Mouse (Mus musculus) lung, postnatal 0 days (tissue): ENCODE measurements around the gene Sfmbt1. TPM values are rescaled to one million over a fixed set of nuclear protein-coding genes. Genes with fewer than 3 reads are reported as not detected.
"Not testable (repeated sequence)": the region's sequence is repeated elsewhere in the genome, so short reads cannot be mapped to it uniquely, and the experiment has no call there.

Experiments used
- ATAC-seq: fragments of 200-750 bp; cut with Nextera tagmentation; 2 replicates; pipeline ENCODE4 v1.8.0; 2017; ENCODE audit warnings: moderate library complexity
- DNase-seq: peaks from one replicate; pipeline ENCODE4 v3.0.0-alpha.2; 2016; ENCODE audit warnings: low spot score
- H3K27ac ChIP-seq: fragments of 300-500 bp; sonication (generic); 2 replicates; pipeline ENCODE4 v1.5.1; 2014; ENCODE audit warnings: antibody characterized with exemption, mild to moderate bottlenecking, low read length, mixed read lengths
- H3K27me3 ChIP-seq: fragments of 300-500 bp; sonication (generic); replicated peaks from 2 replicates; pipeline ENCODE4 v1.6.1; 2014; ENCODE audit warnings: low read length, mixed read lengths; ENCODE audit not compliant: insufficient read depth
- H3K36me3 ChIP-seq: fragments of 300-500 bp; sonication (generic); 2 replicates; pipeline ENCODE4 v1.6.1; 2014; ENCODE audit warnings: low read length, mixed read lengths; ENCODE audit not compliant: insufficient read depth
- H3K4me1 ChIP-seq: fragments of 300-500 bp; sonication (generic); 2 replicates; pipeline ENCODE4 v1.6.1; 2014; ENCODE audit warnings: antibody characterized with exemption, low read depth, low read length, mixed read lengths; ENCODE audit not compliant: insufficient read depth
- H3K4me2 ChIP-seq: fragments of 300-500 bp; sonication (generic); replicated peaks from 2 replicates; pipeline ENCODE4 v1.6.1; 2014; ENCODE audit warnings: low read depth, mild to moderate bottlenecking, low read length, moderate library complexity, mixed read lengths
- H3K4me3 ChIP-seq: fragments of 300-500 bp; sonication (generic); 2 replicates; pipeline ENCODE4 v1.5.1; 2014; ENCODE audit warnings: low read depth, low read length
- H3K9ac ChIP-seq: fragments of 300-500 bp; sonication (generic); replicated peaks from 2 replicates; pipeline ENCODE4 v1.6.1; 2014; ENCODE audit warnings: low read depth, mild to moderate bottlenecking
- H3K9me3 ChIP-seq: fragments of 300-500 bp; sonication (generic); 2 replicates; pipeline ENCODE4 v1.6.1; 2016; ENCODE audit warnings: low read length, mixed read lengths
- CTCF ChIP-seq: IDR thresholded peaks from 2 replicates; pipeline ENCODE4 v1.5.1; 2016; ENCODE audit warnings: antibody characterized with exemption, mild to moderate bottlenecking
- EP300 ChIP-seq: IDR thresholded peaks from 2 replicates; pipeline ENCODE4 v1.6.1; 2016; ENCODE audit warnings: antibody characterized with exemption, mild to moderate bottlenecking, control low read depth
- WGBS: fragments of 180-500 bp; shearing (Covaris S2); extraction: QIAGEN DNeasy Blood & Tissue Kit; methylation state at CpG from one replicate; pipeline ENCODE4 v1.1.7; 2014; 5-methylcytosine and 5-hydroxymethylcytosine counted together
- polyA plus RNA-seq: library from polyadenylated mRNA; unstranded; fragments of >200 nt; fragmentation: Nextera tagmentation; extraction: Ambion mirVana; gene quantifications from 2 replicates; pipeline ENCODE4 v1.2.1, GENCODE M21; 2015

The Sfmbt1 gene
- polyA plus RNA-seq, 1 experiment from 2014 or later, result 8.2 TPM

DNA sequence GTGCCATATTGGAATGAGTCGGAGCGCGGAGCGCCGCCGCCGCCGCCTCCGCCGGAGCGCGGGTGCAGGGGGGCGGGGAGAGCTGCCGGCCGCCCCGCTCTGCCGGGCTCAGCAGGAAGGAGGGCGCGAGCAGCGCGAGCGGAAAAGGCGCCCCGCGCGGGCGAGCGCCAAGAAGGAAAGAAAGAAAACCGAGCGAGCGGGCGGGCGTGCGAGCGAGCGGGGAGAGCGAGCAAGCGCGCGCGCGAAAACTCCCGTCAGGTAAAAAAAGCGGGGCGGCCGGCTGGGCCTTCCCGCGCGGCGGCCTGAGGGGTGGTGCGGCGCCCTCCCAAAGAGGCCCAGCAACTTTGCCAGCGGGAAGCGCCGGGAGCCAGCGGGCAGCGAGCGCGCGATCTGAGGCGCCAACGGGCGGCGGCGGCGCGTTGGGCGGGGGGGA is 985 bp downstream of the Sfmbt1 start:
- H3K4me2 ChIP-seq, result peak overlapping the region; percentile 86
- DNase-seq, result peak; percentile 82
- WGBS, result under 1% methylated on average over 45 of the region's 68 CpGs
- peak overlapping the region; percentile 88 for H3K4me3 ChIP-seq
- H3K36me3 ChIP-seq, result no peaks in the 10 kb centered on the region
- no peaks in the 10 kb centered on the region for H3K9me3 ChIP-seq
- no peaks in the 10 kb centered on the region for H3K27me3 ChIP-seq
- no peaks in the 10 kb centered on the region for H3K4me1 ChIP-seq
- peak overlapping the region; percentile 79 for H3K27ac ChIP-seq
- peak; percentile 86 for ATAC-seq
- peak overlapping the region; percentile 80 for H3K9ac ChIP-seq
- TF ChIP-seq CTCF (no peak), EP300 (no peak)

DNA sequence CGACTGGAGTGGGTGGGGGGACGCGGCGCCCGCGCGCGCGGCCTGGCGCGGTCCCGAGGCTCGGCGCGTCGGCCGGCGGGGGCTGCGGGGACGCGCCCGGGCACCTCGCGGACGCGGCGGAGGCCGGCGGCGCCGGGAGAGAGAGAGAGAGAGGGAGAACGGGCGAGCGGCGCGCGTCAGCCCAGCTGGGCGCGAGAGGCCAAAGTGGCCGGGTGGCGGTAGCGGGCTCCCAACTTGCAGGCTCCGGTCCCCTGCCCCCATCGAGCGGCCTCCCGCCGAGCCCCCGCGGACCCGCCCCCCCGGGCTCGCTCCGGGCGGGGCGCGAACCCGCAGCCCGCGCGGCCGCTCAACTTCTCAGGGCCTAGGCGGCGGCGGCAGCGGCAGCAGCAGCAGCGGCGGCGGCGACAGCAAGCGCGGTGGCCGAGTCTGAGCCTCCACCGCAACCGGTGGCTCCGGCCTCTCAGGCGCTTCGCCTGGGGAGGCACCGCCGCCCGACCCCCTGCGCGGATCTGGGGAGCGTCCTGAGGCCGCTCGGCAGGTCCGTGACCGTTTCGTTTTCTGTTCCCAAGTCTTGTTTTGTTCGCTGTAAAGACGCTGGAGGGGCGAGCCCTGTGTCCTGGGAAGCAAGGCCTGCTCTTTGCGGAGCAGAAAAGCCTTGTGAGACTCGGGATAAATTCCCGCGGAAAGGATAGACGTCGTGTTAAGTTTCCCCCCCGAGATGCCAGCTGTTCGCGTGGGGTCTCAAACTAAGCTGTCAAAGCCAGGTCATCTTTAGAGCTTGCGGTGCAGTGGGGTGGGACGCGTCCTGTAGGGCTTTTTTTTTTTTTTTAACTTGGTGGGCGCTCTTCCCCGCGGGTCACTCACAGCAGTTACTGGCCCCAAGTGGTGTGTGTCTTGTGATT is 1.7 kb downstream of the Sfmbt1 start:
- H3K4me2 ChIP-seq, result peak overlapping the region; percentile 86
- TF ChIP-seq EP300 (no peak), CTCF (no peak)
- H3K4me1 ChIP-seq, result no peaks in the 10 kb centered on the region
- no peaks in the 10 kb centered on the region for H3K36me3 ChIP-seq
- DNase-seq (peak; percentile 66), ATAC-seq (peak; percentile 71)
- peak overlapping the region; percentile 88 for H3K4me3 ChIP-seq
- no peaks in the 10 kb centered on the region for H3K9me3 ChIP-seq
- peak overlapping the region; percentile 79 for H3K27ac ChIP-seq
- no peaks in the 10 kb centered on the region for H3K27me3 ChIP-seq
- under 1% methylated on average over 53 of the region's 106 CpGs for WGBS
- H3K9ac ChIP-seq, result peak overlapping the region; percentile 80

DNA sequence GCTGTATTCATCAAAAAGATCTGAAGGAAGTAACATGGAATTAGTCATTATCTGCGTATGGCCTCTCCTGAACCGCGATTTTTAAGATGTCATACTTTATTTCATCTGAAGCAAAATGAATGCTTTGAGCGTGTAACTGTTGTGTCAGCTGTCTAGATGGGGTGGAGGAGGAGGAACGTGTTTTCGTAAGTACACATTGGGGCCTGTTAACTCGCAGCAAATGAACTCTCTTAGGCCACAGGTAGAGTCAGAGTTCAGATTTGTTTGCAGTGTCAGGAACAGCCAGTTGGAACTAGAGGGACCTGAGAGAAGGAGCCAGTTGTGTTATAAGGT is 2.3 kb downstream of the Sfmbt1 start:
- H3K36me3 ChIP-seq, result no peaks in the 10 kb centered on the region
- H3K9ac ChIP-seq, result 0 out of 2 replicates have a peak overlapping the region, but pooled peaks have one; percentile 80
- H3K4me3 ChIP-seq, result peak overlapping the region; percentile 88
- H3K27me3 ChIP-seq, result no peaks in the 10 kb centered on the region
- no peaks in the 10 kb centered on the region for H3K9me3 ChIP-seq
- ATAC-seq, result no peak
- H3K4me2 ChIP-seq, result peak overlapping the region; percentile 86
- DNase-seq, result peak; percentile 36
- WGBS, result 11% methylated on average over 7 of the region's 7 CpGs
- H3K4me1 ChIP-seq, result no peaks in the 10 kb centered on the region
- no peak overlapping the region for H3K27ac ChIP-seq
- TF ChIP-seq EP300 (no peak), CTCF (no peak)

GRCm38 (mm10) chr14:30718696-30719095 is 4.0 kb downstream of the Sfmbt1 start:
- ATAC-seq, H3K36me3 ChIP-seq, H3K4me3 ChIP-seq: not testable (repeated sequence)

GRCm38 (mm10) chr14:30719514-30719913 is 4.9 kb downstream of the Sfmbt1 start:
- 63% methylated on average over 1 of the region's 1 CpGs for WGBS
- Histone ChIP-seq H3K4me3 (no peak overlapping the region), H3K36me3 (no peaks in the 10 kb centered on the region)

More at GRCm38 (mm10) chr14:30718696-30719095, 4.0 kb downstream of the Sfmbt1 start:
- not testable (repeated sequence) for H3K4me2 ChIP-seq, H3K9ac ChIP-seq, DNase-seq, H3K27ac ChIP-seq, H3K27me3 ChIP-seq, H3K9me3 ChIP-seq, H3K4me1 ChIP-seq
- 93% methylated on average over 1 of the region's 1 CpGs for WGBS

DNA sequence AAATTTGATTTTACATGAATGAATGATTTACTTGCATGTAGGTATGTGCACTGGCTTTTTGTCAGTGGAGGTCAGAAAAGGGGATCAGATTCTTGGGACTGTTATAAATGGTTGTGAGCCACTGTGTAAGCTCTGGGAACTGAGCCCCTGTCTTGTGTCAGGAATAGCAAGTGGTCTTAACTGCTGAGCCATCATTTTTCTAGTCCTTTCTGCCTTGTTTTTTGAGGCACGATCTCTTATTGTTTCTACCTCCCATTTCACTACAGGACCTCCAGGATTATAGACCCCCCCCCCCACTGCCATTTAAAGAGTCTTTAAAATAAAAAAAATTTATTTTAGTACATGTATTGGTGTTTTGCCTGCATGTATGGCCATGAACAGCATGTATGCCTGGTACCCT is 7.2 kb downstream of the Sfmbt1 start:
- no peaks in the 10 kb centered on the region for H3K27me3 ChIP-seq
- no peak for DNase-seq
- no peak overlapping the region for H3K9ac ChIP-seq
- ATAC-seq, result no peak
- 80% methylated on average over 1 of the region's 1 CpGs for whole genome bisulfite sequencing
- no peaks in the 10 kb centered on the region for H3K9me3 ChIP-seq
- H3K36me3 ChIP-seq, result no peaks in the 10 kb centered on the region
- no peak overlapping the region for H3K4me2 ChIP-seq
- no peak overlapping the region for H3K4me3 ChIP-seq
- no peaks in the 10 kb centered on the region for H3K4me1 ChIP-seq
- no peak for TF ChIP-seq CTCF
- no peak for TF ChIP-seq EP300
- H3K27ac ChIP-seq, result no peak overlapping the region

More at GRCm38 (mm10) chr14:30719514-30719913, 4.9 kb downstream of the Sfmbt1 start:
- Histone ChIP-seq H3K4me1 (no peaks in the 10 kb centered on the region), H3K9ac (no peak overlapping the region), H3K4me2 (no peak overlapping the region), H3K27me3 (no peaks in the 10 kb centered on the region), H3K27ac (no peak overlapping the region), H3K9me3 (no peaks in the 10 kb centered on the region)
- no peak for ATAC-seq
- no peak for DNase-seq
- TF ChIP-seq CTCF, result no peak
- TF ChIP-seq EP300, result no peak
